13 mouse cellular contexts compared by ENCODE assay signal in the genomic region with DNA sequence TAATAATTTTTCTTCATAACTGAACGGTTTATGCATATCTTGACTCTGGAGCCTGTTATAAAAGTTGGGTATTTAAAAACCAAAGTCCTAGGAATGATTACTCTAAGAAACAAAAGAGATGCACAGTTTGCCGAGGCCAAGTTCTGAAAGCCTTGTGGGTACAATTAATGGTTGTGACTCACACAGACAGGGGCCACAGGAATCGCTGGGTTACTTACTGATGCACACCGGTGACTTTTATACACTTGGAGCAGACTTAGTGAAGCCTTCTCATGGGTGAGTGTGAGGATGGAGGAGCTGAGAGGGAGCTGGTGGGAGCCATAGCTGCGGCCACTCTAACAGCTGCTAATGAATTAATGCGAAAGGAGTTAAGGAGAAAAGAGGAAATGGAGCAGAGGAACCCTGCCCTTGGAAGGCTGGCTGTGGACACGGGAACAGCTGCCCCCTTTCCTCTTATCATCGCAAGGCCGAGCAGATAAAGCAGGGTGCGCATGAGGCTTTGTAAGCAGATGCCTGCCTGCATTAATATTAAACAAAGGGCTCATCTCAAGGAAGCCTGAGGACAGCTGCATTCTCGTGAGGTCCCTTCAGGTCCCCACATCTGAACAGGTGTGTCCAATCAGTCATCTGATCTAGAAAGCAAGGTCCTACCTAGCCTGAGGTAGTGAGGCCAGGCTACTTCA.
DNase-seq lines count a peak whose midpoint lies in the region; ATAC-seq lines count a peak whose summit lies in the region.
"Had no signal": no experiment of that assay in that cellular context is flagged by ENCODE, and none has a peak within 500 bp of the region (broad histone marks: within the 10 kb centered on the region; RNA-seq: fewer than 3 reads in every experiment).

No protein-coding gene starts in this region.

- no peak overlapping the region for H3K4me3 ChIP-seq in neural tube, embryonic 11.5 days (ENCODE audit: low read depth, low read length)
- no peak overlapping the region for H3K4me3 ChIP-seq in hindbrain, embryonic 13.5 days
- H3K4me3 ChIP-seq: embryonic facial prominence, embryonic 13.5 days had no signal

- H3K9ac ChIP-seq in neural tube, embryonic 11.5 days (ENCODE audit: low read length): peak overlapping the region; percentile 2; the same call in 1 of the 2 replicates
- peak overlapping the region; percentile 53 for H3K9ac ChIP-seq in hindbrain, embryonic 13.5 days
- H3K9ac ChIP-seq: embryonic facial prominence, embryonic 13.5 days; liver, embryonic 14.5 days had no signal

- peaks cover 24% of the 10 kb centered on the region for H3K4me1 ChIP-seq in neural tube, embryonic 11.5 days (ENCODE audit: control insufficient read depth, insufficient read depth, low read length)
- peaks cover 57% of the 10 kb centered on the region for H3K4me1 ChIP-seq in hindbrain, embryonic 13.5 days (replicated peaks)

- peak; percentile 62 to 84 for DNase-seq in adrenal gland, adult (ENCODE audit: inconsistent age in 2 of 2, low spot score in 1 of 2)
- no peak for DNase-seq in adrenal gland, postnatal 4 days (ENCODE audit: low spot score in 2 of 2)
- DNase-seq in neural tube, embryonic 11.5 days (ENCODE audit: low spot score): no peak
- DNase-seq in neural tube, embryonic 10.5 days (ENCODE audit: extremely low spot score, low spot score): no peak
- DNase-seq in retina, embryonic 14.5 days (ENCODE audit: low spot score): peak; percentile 61
- DNase-seq in lung, postnatal 4 days: no peak
- no peak for DNase-seq in adipocyte (ENCODE audit: low spot score)
- DNase-seq: kidney, adult 18-20 months; layer of hippocampus, adult 9-11 months; thymus, postnatal 4 days had no signal

- H3K27me3 ChIP-seq in neural tube, embryonic 11.5 days (ENCODE audit: control insufficient read depth, insufficient read depth, low read length): no peaks in the 10 kb centered on the region
- no peaks in the 10 kb centered on the region for H3K27me3 ChIP-seq in hindbrain, embryonic 13.5 days
- H3K27me3 ChIP-seq: embryonic facial prominence, embryonic 13.5 days had no signal

- no peaks in the 10 kb centered on the region for H3K36me3 ChIP-seq in neural tube, embryonic 11.5 days (ENCODE audit: control insufficient read depth, insufficient read depth, low read length)
- H3K36me3 ChIP-seq in hindbrain, embryonic 13.5 days: no peaks in the 10 kb centered on the region
- H3K36me3 ChIP-seq: embryonic facial prominence, embryonic 13.5 days had no signal

- peak; percentile 21 for ATAC-seq in neural tube, embryonic 11.5 days (ENCODE audit: insufficient read depth, low FRiP score, low TSS enrichment)
- no peak; the same call in 1 of the 2 replicates for ATAC-seq in hindbrain, embryonic 13.5 days (ENCODE audit: low FRiP score)

- H3K9me3 ChIP-seq in neural tube, embryonic 11.5 days (ENCODE audit: control insufficient read depth, low read length): no peaks in the 10 kb centered on the region
- H3K9me3 ChIP-seq in hindbrain, embryonic 13.5 days: no peaks in the 10 kb centered on the region
- H3K9me3 ChIP-seq: embryonic facial prominence, embryonic 13.5 days had no signal

- 0 out of 2 replicates have a peak overlapping the region, but pooled peaks have one; percentile 74 for H3K27ac ChIP-seq in neural tube, embryonic 11.5 days (ENCODE audit: low read depth, low read length)
- peak overlapping the region; percentile 83 for H3K27ac ChIP-seq in hindbrain, embryonic 13.5 days
- H3K27ac ChIP-seq: embryonic facial prominence, embryonic 13.5 days; liver, embryonic 14.5 days had no signal

- WGBS in neural tube, embryonic 11.5 days: 53% methylated on average over 11 of the region's 11 CpGs
- 36% methylated on average over 11 of the region's 11 CpGs for WGBS in hindbrain, embryonic 13.5 days

- H3K4me2 ChIP-seq in neural tube, embryonic 11.5 days (ENCODE audit: low read depth): no peak overlapping the region
- H3K4me2 ChIP-seq in hindbrain, embryonic 13.5 days: no peak overlapping the region
- H3K4me2 ChIP-seq: embryonic facial prominence, embryonic 13.5 days had no signal

Comparison
In these comparisons a context has a peak if more than half of its experiments do, and no peak if none do; other contexts are left out.
1. DNase-seq: peak in adrenal gland, adult (2 of 2) and retina, embryonic 14.5 days (single experiment); none in adrenal gland, postnatal 4 days (0 of 2), neural tube, embryonic 11.5 days (single experiment), neural tube, embryonic 10.5 days (single experiment), lung, postnatal 4 days (0 of 2) and adipocyte (single experiment).